ENCODE assay signal across 8 mouse cellular contexts in genomic region chr13:37992638-37993371, GRCm38 (mm10). TPM values are rescaled to one million over a fixed set of nuclear protein-coding genes. Genes with fewer than 3 reads are reported as not detected.
A peak's percentile ranks its signal among the peaks of the same experiment; 100 is the strongest.
DNase-seq lines count a peak whose midpoint lies in the region; ATAC-seq and TF ChIP-seq lines count a peak whose summit lies in the region.

No protein-coding gene starts in this region.

- peak overlapping the region; percentile 8 for H3K9ac ChIP-seq in heart, adult 2 months (ENCODE audit: low read depth, low read length)
- peak overlapping the region; percentile 87 for H3K9ac ChIP-seq in ES-E14 (ENCODE audit: insufficient read depth, low read depth, low read length, poor library complexity, severe bottlenecking)
- H3K9ac ChIP-seq in forebrain, embryonic 15.5 days (replicated peaks) = peak overlapping the region; percentile 84
- H3K9ac ChIP-seq in liver, embryonic 11.5 days (ENCODE audit: low read depth, low read length) = peak overlapping the region; percentile 99
- H3K9ac ChIP-seq in neural tube, embryonic 15.5 days (replicated peaks) = peak overlapping the region; percentile 92

- no peak for DNase-seq in heart, adult 2 months
- DNase-seq in heart, postnatal 25 days (ENCODE audit: low spot score) = no peak
- no peak for DNase-seq in ES-E14 (ENCODE audit: low read depth, low spot score)
- DNase-seq in liver, embryonic 11.5 days (ENCODE audit: low spot score) = peak; percentile 41
- no peak for DNase-seq in frontal cortex, postnatal 10 days (ENCODE audit: low spot score in 2 of 2)
- no peak for DNase-seq in cerebellum, postnatal 4 days (ENCODE audit: low spot score in 2 of 2)

- no peak for TF ChIP-seq POLR2A in heart, adult 2 months (IDR thresholded peaks at IDR 0.05; ENCODE audit: insufficient read depth, low read depth, low read length)

- intact Hi-C loops in heart, adult 2 months (cut with DNase I) = no loop called here
- intact Hi-C loops in heart, postnatal 25 days (cut with DNase I) = loop anchor here (10.0 kb wide), 2 partner anchors 212 to 532 kb away; partner anchors contain the start of genes Snrnp48 and Txndc5

- no peaks in the 10 kb centered on the region for H3K27me3 ChIP-seq in heart, adult 2 months (ENCODE audit: control insufficient read depth, insufficient read depth, low read length)
- H3K27me3 ChIP-seq in forebrain, embryonic 15.5 days = no peaks in the 10 kb centered on the region
- H3K27me3 ChIP-seq in liver, embryonic 11.5 days (replicated peaks; ENCODE audit: control insufficient read depth, insufficient read depth, low read length) = no peaks in the 10 kb centered on the region
- no peaks in the 10 kb centered on the region for H3K27me3 ChIP-seq in neural tube, embryonic 15.5 days (replicated peaks)

- H3K4me3 ChIP-seq in heart, adult 2 months = peak overlapping the region; percentile 94
- H3K4me3 ChIP-seq in ES-E14 (ENCODE audit: insufficient read depth in 1 of 2, low read depth in 1 of 2, low read length in 2 of 2, poor library complexity in 1 of 2, severe bottlenecking in 1 of 2) = peak overlapping the region; percentile 73 to 94
- peak overlapping the region; percentile 69 for H3K4me3 ChIP-seq in forebrain, embryonic 15.5 days
- H3K4me3 ChIP-seq in liver, embryonic 11.5 days (ENCODE audit: low read depth, low read length) = peak overlapping the region; percentile 89
- peak overlapping the region; percentile 98 for H3K4me3 ChIP-seq in neural tube, embryonic 15.5 days (replicated peaks)

- H3K4me1 ChIP-seq in heart, adult 2 months (ENCODE audit: control insufficient read depth, insufficient read depth, low read length) = peaks cover 2% of the 10 kb centered on the region
- no peaks in the 10 kb centered on the region; a peak in 1 of 4 replicates for H3K4me1 ChIP-seq in ES-E14 (ENCODE audit: control insufficient read depth in 2 of 2, insufficient read depth in 2 of 2, low read length in 2 of 2, poor library complexity in 1 of 2)
- H3K4me1 ChIP-seq in forebrain, embryonic 15.5 days = peaks cover 12% of the 10 kb centered on the region
- no peaks in the 10 kb centered on the region; the same call in 1 of the 2 replicates for H3K4me1 ChIP-seq in liver, embryonic 11.5 days (replicated peaks; ENCODE audit: control insufficient read depth, insufficient read depth, low read length)
- H3K4me1 ChIP-seq in neural tube, embryonic 15.5 days = peaks cover 14% of the 10 kb centered on the region

- H3K9me3 ChIP-seq in ES-E14 (ENCODE audit: control insufficient read depth, insufficient read depth, low read depth, low read length) = no peaks in the 10 kb centered on the region
- no peaks in the 10 kb centered on the region for H3K9me3 ChIP-seq in forebrain, embryonic 15.5 days
- no peaks in the 10 kb centered on the region for H3K9me3 ChIP-seq in liver, embryonic 11.5 days (ENCODE audit: control insufficient read depth, low read length)
- no peaks in the 10 kb centered on the region for H3K9me3 ChIP-seq in neural tube, embryonic 15.5 days (replicated peaks)

- in situ Hi-C loops in ES-E14 (cut with MboI; ENCODE audit: low sequenced_read_pairs in 2 of 2, unreplicated experiment in 2 of 2) = no loop called here

- ATAC-seq in forebrain, embryonic 15.5 days (replicated peaks) = no peak
- no peak for ATAC-seq in liver, embryonic 11.5 days (replicated peaks; ENCODE audit: low FRiP score)
- ATAC-seq in neural tube, embryonic 15.5 days (ENCODE audit: low FRiP score) = no peak

- 18% methylated on average over 10 of the region's 10 CpGs for WGBS in heart, adult 2 months
- 15% methylated on average over 10 of the region's 10 CpGs for WGBS in forebrain, embryonic 15.5 days
- WGBS in liver, embryonic 11.5 days = 11% methylated on average over 10 of the region's 10 CpGs
- 14% methylated on average over 10 of the region's 10 CpGs for WGBS in neural tube, embryonic 15.5 days

- no peak for TF ChIP-seq EP300 in heart, adult 2 months (IDR thresholded peaks at IDR 0.05; ENCODE audit: insufficient read depth, low read depth, low read length)

- no peak for TF ChIP-seq CTCF in heart, adult 2 months (IDR thresholded peaks at IDR 0.05)

- H3K79me2 ChIP-seq in heart, adult 2 months (replicated peaks; ENCODE audit: control insufficient read depth, insufficient read depth, low read length) = no peaks in the 10 kb centered on the region

- H3K36me3 ChIP-seq in heart, adult 2 months (ENCODE audit: control insufficient read depth, insufficient read depth, low read length) = no peaks in the 10 kb centered on the region
- H3K36me3 ChIP-seq in ES-E14 (ENCODE audit: control insufficient read depth, insufficient read depth, low read length, poor library complexity, severe bottlenecking) = peaks cover 24% of the 10 kb centered on the region
- H3K36me3 ChIP-seq in forebrain, embryonic 15.5 days = peaks cover 33% of the 10 kb centered on the region
- peaks cover 20% of the 10 kb centered on the region for H3K36me3 ChIP-seq in liver, embryonic 11.5 days (ENCODE audit: control insufficient read depth, insufficient read depth, low read length)
- H3K36me3 ChIP-seq in neural tube, embryonic 15.5 days = peaks cover 33% of the 10 kb centered on the region

- H3K4me2 ChIP-seq in forebrain, embryonic 15.5 days (replicated peaks) = peak overlapping the region; percentile 52
- H3K4me2 ChIP-seq in liver, embryonic 11.5 days = peak overlapping the region; percentile 80
- H3K4me2 ChIP-seq in neural tube, embryonic 15.5 days = peak overlapping the region; percentile 70

- no peak overlapping the region for H3K27ac ChIP-seq in heart, adult 2 months
- no peak overlapping the region for H3K27ac ChIP-seq in ES-E14 (ENCODE audit: insufficient read depth, low read depth, low read length, poor library complexity, severe bottlenecking)
- no peak overlapping the region for H3K27ac ChIP-seq in forebrain, embryonic 15.5 days (replicated peaks)
- H3K27ac ChIP-seq in liver, embryonic 11.5 days (ENCODE audit: low read depth, low read length) = no peak overlapping the region
- H3K27ac ChIP-seq in neural tube, embryonic 15.5 days (replicated peaks) = peak overlapping the region; percentile 94; the same call in 1 of the 2 replicates

TF ChIP-seq in ES-E14, 5 proteins besides CTCF, POLR2A, EP300 and RAD21:
- no peak for TF ChIP-seq HCFC1 (IDR thresholded peaks at IDR 0.05; ENCODE audit: borderline replicate concordance, insufficient read depth, low read length)
- no peak for TF ChIP-seq ZNF384 (IDR thresholded peaks at IDR 0.05; ENCODE audit: low read depth, low read length)
- no peak for TF ChIP-seq CHD2 (IDR thresholded peaks at IDR 0.05; ENCODE audit: low read depth, low read length)
- TF ChIP-seq MAFK (IDR thresholded peaks at IDR 0.05; ENCODE audit: insufficient read depth, low read depth, low read length) = no peak
- TF ChIP-seq ZC3H11A (IDR thresholded peaks at IDR 0.05; ENCODE audit: borderline replicate concordance, low read depth, low read length) = no peak

RNA-seq across cellular contexts. Expression of gene Ssr1, which starts 1.2 kb away (rescaled TPM):
- 10 to 100 TPM; 41.7 to 44.9 TPM for total RNA-seq in heart, adult 2 months (2021)
- 10.0 and 17.2 TPM in 2 replicates for polyA plus RNA-seq in heart, adult 2 months (2012; rRNA removed)
- total RNA-seq in heart, postnatal 25 days (2021) = 10 to 100 TPM; 41.8 to 41.9 TPM
- 71.3 and 82.0 TPM in 2 replicates for total RNA-seq in ES-E14 (2012; rRNA removed)
- polyA plus RNA-seq in forebrain, embryonic 15.5 days (2015; fragmentation: Nextera tagmentation; extraction: Ambion mirVana) = 62.9 and 72.0 TPM in 2 replicates
- 143 and 166 TPM in 2 replicates for polyA plus RNA-seq in liver, embryonic 11.5 days (2014; fragmentation: Nextera tagmentation; extraction: Ambion mirVana)
- polyA plus RNA-seq in neural tube, embryonic 15.5 days (2015; fragmentation: Nextera tagmentation; extraction: Ambion mirVana) = 64.5 and 67.1 TPM in 2 replicates

RNA-seq across cellular contexts. Expression of gene Riok1, which starts 44.0 kb away (rescaled TPM):
- 1 to 10 TPM; 8.4 to 9.0 TPM for total RNA-seq in heart, adult 2 months (2021)
- polyA plus RNA-seq in heart, adult 2 months (2012; rRNA removed) = 8.3 and 11.5 TPM in 2 replicates
- 10 to 100 TPM in 1 of 2 experiments, 1 to 10 TPM in 1; 8.8 to 10.6 TPM for total RNA-seq in heart, postnatal 25 days (2021)
- total RNA-seq in ES-E14 (2012; rRNA removed) = 40.4 and 44.7 TPM in 2 replicates
- polyA plus RNA-seq in forebrain, embryonic 15.5 days (2015; fragmentation: Nextera tagmentation; extraction: Ambion mirVana) = 53.6 and 60.9 TPM in 2 replicates
- polyA plus RNA-seq in liver, embryonic 11.5 days (2014; fragmentation: Nextera tagmentation; extraction: Ambion mirVana) = 48.2 and 48.7 TPM in 2 replicates
- polyA plus RNA-seq in neural tube, embryonic 15.5 days (2015; fragmentation: Nextera tagmentation; extraction: Ambion mirVana) = 51.7 and 54.4 TPM in 2 replicates

RNA-seq across cellular contexts. Expression of gene Cage1, which starts 44.1 kb away (rescaled TPM):
- total RNA-seq in heart, adult 2 months (2021) = 1 to 10 TPM; 1.6 to 2.3 TPM
- polyA plus RNA-seq in heart, adult 2 months (2012; rRNA removed) = 0.12 and 0.41 TPM in 2 replicates
- 1 to 10 TPM; 1.3 TPM for total RNA-seq in heart, postnatal 25 days (2021)
- 0.48 and 0.54 TPM in 2 replicates for total RNA-seq in ES-E14 (2012; rRNA removed)
- polyA plus RNA-seq in forebrain, embryonic 15.5 days (2015; fragmentation: Nextera tagmentation; extraction: Ambion mirVana) = 1.6 and 1.7 TPM in 2 replicates
- 0.96 and 0.97 TPM in 2 replicates for polyA plus RNA-seq in liver, embryonic 11.5 days (2014; fragmentation: Nextera tagmentation; extraction: Ambion mirVana)
- polyA plus RNA-seq in neural tube, embryonic 15.5 days (2015; fragmentation: Nextera tagmentation; extraction: Ambion mirVana) = 2.0 and 2.6 TPM in 2 replicates

Comparison
In these comparisons a context has a peak if more than half of its experiments do, and no peak if none do; other contexts are left out.
1. H3K9ac ChIP-seq: peak in every context shown above with its lines; median percentile 99 in liver, embryonic 11.5 days; 92 in neural tube, embryonic 15.5 days; 87 in ES-E14; 84 in forebrain, embryonic 15.5 days; 8 in heart, adult 2 months.